Mouse (Mus musculus): ENCODE data around the gene Eya2. TPM values are rescaled to one million over a fixed set of nuclear protein-coding genes. Genes with fewer than 3 reads are reported as not detected.

Gene Eya2
- polyA plus RNA-seq, 1 experiment from 2014 or later: 14.2 TPM

DNA sequence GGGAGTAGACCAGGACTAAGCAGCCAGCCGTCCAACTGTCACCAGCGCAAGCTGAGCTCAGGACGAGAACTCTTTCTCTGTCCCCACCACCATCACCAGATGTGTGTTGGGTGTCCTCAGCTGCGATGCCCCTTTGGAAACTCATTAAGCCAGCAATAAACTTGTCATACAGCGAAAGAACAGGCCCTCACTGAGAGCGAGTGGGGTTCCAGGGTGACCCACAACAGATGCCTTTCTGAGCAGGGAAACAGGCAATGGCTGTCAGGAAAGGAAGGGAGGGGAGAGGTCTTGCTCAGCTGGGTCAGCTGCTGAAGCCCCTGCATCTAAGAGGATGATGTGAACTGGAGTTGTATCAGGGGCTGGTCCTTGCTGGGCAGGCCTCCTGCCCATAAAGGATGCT, 2.7 kb downstream of the Eya2 start:
- DNase-seq (ENCODE audit: low spot score): no peak
- peaks cover 74% of the 10 kb centered on the region for H3K27me3 ChIP-seq (ENCODE audit: low read depth, poor library complexity, severe bottlenecking)
- 70% methylated on average over 6 of the region's 6 CpGs for WGBS
- 0 out of 2 replicates have a peak, but pooled peaks cover 4% of the 10 kb centered on the region for H3K9me3 ChIP-seq (replicated peaks)
- peaks cover 63% of the 10 kb centered on the region for H3K4me1 ChIP-seq
- H3K36me3 ChIP-seq: no peaks in the 10 kb centered on the region
- peak overlapping the region; percentile 61 for H3K27ac ChIP-seq (replicated peaks)
- no peak overlapping the region for H3K4me3 ChIP-seq

- 49% methylated on average over 5 of the region's 5 CpGs for WGBS
- no peak for DNase-seq (ENCODE audit: low spot score)
- Histone ChIP-seq H3K9me3 (replicated peaks) (0 out of 2 replicates have a peak, but pooled peaks cover 4% of the 10 kb centered on the region), H3K4me3 (no peak overlapping the region), H3K36me3 (no peaks in the 10 kb centered on the region), H3K27ac (replicated peaks) (peak overlapping the region; percentile 61), H3K4me1 (peaks cover 69% of the 10 kb centered on the region), H3K27me3 (ENCODE audit: low read depth, poor library complexity, severe bottlenecking) (peaks cover 69% of the 10 kb centered on the region)
Measured at GRCm38 (mm10) chr2:165598139-165598538, 3.3 kb downstream of the Eya2 start.

- Histone ChIP-seq H3K9me3 (replicated peaks) (no peaks in the 10 kb centered on the region), H3K4me3 (no peak overlapping the region), H3K36me3 (no peaks in the 10 kb centered on the region), H3K4me1 (peaks cover 79% of the 10 kb centered on the region), H3K27me3 (ENCODE audit: low read depth, poor library complexity, severe bottlenecking) (peaks cover 55% of the 10 kb centered on the region), H3K27ac (replicated peaks) (no peak overlapping the region)
- no peak for DNase-seq (ENCODE audit: low spot score)
- 77% methylated on average over 13 of the region's 13 CpGs for WGBS
Measured at GRCm38 (mm10) chr2:165599566-165599965, 4.7 kb downstream of the Eya2 start.

DNA sequence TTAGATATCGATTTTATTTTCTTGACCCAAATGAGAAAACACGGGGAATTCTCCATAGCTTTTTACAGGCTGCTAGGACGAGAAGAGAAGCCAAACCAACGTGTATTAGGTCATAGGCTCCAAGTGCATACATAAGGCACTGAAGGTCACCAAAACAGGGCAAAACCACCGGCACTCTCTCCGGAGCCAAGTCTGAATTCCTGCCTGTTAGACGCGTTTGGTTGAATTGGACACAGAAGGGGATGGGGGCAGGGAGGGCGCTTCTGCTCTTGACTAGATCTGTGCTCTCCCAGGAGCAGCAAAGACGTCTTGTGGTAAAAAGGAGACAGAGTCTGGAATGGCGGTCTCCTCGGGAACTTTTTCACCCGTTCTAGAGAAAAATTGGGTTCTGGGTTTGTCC, 6.1 kb downstream of the Eya2 start:
- WGBS: 50% methylated on average over 13 of the region's 13 CpGs

DNA sequence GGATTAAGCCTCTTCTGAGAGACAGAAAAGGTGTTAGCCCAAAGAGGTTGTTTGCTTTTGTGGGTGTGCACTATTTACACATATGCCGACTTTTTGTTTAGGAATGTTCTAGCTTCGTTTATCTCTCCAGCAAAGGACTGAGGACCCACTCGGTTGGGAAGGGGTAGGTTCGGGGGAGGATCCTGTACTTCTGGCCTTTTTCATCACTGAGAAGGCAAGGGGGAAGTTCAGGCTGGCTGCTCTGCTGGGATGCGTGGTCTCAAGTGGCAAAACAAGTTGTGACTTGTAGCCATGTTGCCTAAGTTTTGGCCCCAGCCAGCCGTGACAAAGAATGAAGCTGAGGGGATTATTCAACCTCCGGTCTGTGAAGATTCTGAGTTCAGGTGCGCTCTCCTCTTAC, 6.8 kb downstream of the Eya2 start:
- Histone ChIP-seq H3K27me3 (ENCODE audit: low read depth, poor library complexity, severe bottlenecking) (peaks cover 35% of the 10 kb centered on the region), H3K4me3 (no peak overlapping the region), H3K36me3 (no peaks in the 10 kb centered on the region), H3K9me3 (replicated peaks) (no peaks in the 10 kb centered on the region), H3K4me1 (peaks cover 67% of the 10 kb centered on the region), H3K27ac (replicated peaks) (no peak overlapping the region)
- WGBS: 46% methylated on average over 8 of the region's 8 CpGs
- no peak for DNase-seq (ENCODE audit: low spot score)

More for the DNA sequence above, 6.1 kb downstream of the Eya2 start:
- no peak overlapping the region for H3K4me3 ChIP-seq
- no peaks in the 10 kb centered on the region for H3K36me3 ChIP-seq
- no peaks in the 10 kb centered on the region for H3K9me3 ChIP-seq (replicated peaks)
- DNase-seq (ENCODE audit: low spot score): no peak
- H3K27me3 ChIP-seq (ENCODE audit: low read depth, poor library complexity, severe bottlenecking): peaks cover 42% of the 10 kb centered on the region
- H3K27ac ChIP-seq (replicated peaks): no peak overlapping the region
- peaks cover 70% of the 10 kb centered on the region for H3K4me1 ChIP-seq

- no peaks in the 10 kb centered on the region for H3K9me3 ChIP-seq (replicated peaks)
- 0 out of 2 replicates have a peak overlapping the region, but pooled peaks have one; percentile 9 for H3K27ac ChIP-seq (replicated peaks)
- DNase-seq (ENCODE audit: low spot score): peak; percentile 32
- WGBS: 59% methylated on average over 8 of the region's 8 CpGs
- H3K36me3 ChIP-seq: no peaks in the 10 kb centered on the region
- H3K4me1 ChIP-seq: peaks cover 46% of the 10 kb centered on the region
- no peak overlapping the region for H3K4me3 ChIP-seq
- H3K27me3 ChIP-seq (ENCODE audit: low read depth, poor library complexity, severe bottlenecking): peaks cover 13% of the 10 kb centered on the region
Measured at GRCm38 (mm10) chr2:165603775-165604174, 8.9 kb downstream of the Eya2 start.

DNA sequence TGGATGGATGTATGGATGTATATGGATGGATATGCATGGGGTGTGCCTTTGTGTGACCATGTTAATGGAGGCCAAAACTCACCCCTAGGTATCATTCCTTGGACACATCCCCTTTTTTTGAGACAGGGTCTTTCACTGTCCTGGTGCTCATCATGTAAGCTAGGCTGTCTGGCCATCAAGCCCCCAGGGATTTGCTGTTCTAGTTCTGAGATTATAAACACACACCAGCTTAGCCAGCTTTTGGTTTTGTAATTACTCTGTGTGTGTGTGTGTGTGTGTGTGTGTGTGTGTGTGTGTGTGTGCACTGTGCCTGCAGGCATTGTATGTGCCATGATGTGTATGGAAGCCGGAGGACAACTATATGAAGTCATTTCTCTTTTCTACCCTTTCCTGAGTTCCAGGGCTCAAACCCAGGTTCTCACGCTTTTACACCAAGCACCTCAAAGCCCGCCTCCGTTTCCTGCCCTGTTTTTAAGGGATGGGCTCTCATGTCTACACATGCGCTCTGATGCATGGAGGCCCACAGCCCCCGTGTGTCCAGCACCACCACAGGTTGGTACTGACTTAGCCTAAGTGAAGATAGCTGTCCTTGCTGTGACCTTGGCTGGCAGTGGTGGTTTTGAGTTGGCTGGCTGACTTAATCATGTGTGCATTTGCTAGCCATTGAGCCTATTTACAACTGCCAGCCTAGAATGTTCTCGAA, 16.9 kb downstream of the Eya2 start:
- WGBS: 92% methylated on average over 7 of the region's 7 CpGs
- DNase-seq (ENCODE audit: low spot score): no peak

DNA sequence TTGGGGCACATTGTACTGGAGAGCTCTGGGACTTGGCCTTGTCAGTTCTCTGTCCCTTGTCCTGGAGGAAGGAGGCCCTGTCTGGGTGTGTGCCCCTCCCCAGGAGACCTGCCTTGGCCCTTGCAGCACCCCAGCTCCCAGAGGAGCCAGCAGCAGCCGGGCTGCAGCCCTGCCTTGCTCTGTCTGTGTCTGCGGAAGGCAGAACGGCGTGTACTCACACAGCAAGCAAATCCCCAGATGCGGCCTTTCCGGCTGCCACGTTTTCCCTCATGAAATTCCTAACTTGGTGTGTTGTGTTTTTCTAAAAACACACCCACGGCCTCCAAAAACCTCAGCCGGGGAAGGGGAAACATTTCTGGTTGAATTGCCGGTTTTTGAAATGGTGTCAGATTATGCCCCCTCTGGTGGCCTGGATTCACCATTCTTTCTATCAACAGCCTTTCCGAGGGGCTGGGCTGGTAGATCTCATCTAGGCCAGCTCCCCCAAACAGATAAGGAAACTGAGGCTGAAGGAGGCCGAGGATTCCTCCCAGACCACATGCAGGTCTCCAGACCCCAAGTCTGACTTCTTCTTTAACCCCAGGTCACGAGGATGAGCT, 19.0 kb downstream of the Eya2 start:
- no peaks in the 10 kb centered on the region for H3K27me3 ChIP-seq (ENCODE audit: low read depth, poor library complexity, severe bottlenecking)
- H3K4me1 ChIP-seq: peaks cover 2% of the 10 kb centered on the region; the same call in 1 of the 2 replicates
- no peak overlapping the region for H3K4me3 ChIP-seq
- H3K36me3 ChIP-seq: no peaks in the 10 kb centered on the region
- H3K27ac ChIP-seq (replicated peaks): peak overlapping the region; percentile 19; the same call in 1 of the 2 replicates
- H3K9me3 ChIP-seq (replicated peaks): no peaks in the 10 kb centered on the region; the same call in 1 of the 2 replicates
- DNase-seq (ENCODE audit: low spot score): no peak
- WGBS: 75% methylated on average over 13 of the region's 13 CpGs

More for the DNA sequence above, 16.9 kb downstream of the Eya2 start:
- Histone ChIP-seq H3K9me3 (replicated peaks) (no peaks in the 10 kb centered on the region; the same call in 1 of the 2 replicates), H3K27ac (replicated peaks) (no peak overlapping the region), H3K27me3 (ENCODE audit: low read depth, poor library complexity, severe bottlenecking) (no peaks in the 10 kb centered on the region), H3K4me3 (no peak overlapping the region), H3K4me1 (peaks cover 2% of the 10 kb centered on the region; the same call in 1 of the 2 replicates), H3K36me3 (no peaks in the 10 kb centered on the region)

DNA sequence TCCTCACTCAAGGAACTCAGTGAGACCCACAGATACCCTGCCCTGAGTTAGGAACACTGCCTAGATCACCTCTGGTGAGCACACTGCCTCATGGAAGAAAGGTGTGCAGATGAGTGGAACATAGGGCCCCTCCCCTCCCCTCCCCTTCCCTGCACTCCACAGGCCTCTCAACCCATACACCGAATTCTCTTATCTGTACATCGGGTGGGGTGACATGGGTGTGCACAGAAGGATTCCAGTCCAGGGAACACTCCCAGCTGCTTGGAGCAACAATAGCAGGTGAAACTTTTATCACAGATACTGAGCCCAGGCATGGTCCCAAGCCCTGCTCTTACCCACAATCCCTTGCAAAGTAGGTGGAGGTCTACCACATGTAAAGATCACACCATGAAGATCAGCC, 26.7 kb downstream of the Eya2 start:
- Histone ChIP-seq H3K27ac (replicated peaks) (no peak overlapping the region), H3K4me1 (peaks cover 3% of the 10 kb centered on the region), H3K36me3 (no peaks in the 10 kb centered on the region), H3K4me3 (no peak overlapping the region), H3K9me3 (replicated peaks) (no peaks in the 10 kb centered on the region; the same call in 1 of the 2 replicates), H3K27me3 (ENCODE audit: low read depth, poor library complexity, severe bottlenecking) (no peaks in the 10 kb centered on the region)
- DNase-seq (ENCODE audit: low spot score): no peak
- WGBS: 96% methylated on average over 2 of the region's 2 CpGs

DNA sequence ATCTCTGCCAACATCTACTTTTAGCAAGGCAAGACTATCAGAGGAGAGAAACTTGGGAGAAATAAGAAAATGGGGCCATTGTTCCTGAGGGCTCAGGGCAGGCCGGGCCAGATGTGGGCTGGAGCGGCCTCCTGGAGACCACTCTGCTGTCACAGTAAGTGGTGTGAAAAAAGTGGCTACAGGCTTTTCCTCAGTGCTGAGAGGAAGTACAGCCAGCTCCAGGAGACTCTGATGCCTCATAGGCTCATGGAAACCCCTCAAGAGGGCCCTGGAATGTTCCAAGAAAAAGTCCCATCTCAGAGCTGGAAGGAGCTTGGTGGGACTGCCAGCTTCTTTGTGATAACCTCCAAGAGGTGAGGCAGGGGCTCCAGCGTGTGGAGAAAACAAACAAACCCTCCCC, 27.8 kb downstream of the Eya2 start:
- no peak overlapping the region for H3K4me3 ChIP-seq
- no peaks in the 10 kb centered on the region for H3K27me3 ChIP-seq (ENCODE audit: low read depth, poor library complexity, severe bottlenecking)
- peaks cover 10% of the 10 kb centered on the region for H3K4me1 ChIP-seq
- no peak overlapping the region for H3K27ac ChIP-seq (replicated peaks)
- no peaks in the 10 kb centered on the region for H3K36me3 ChIP-seq
- no peaks in the 10 kb centered on the region for H3K9me3 ChIP-seq (replicated peaks)
- 79% methylated on average over 3 of the region's 3 CpGs for WGBS
- DNase-seq (ENCODE audit: low spot score): no peak

GRCm38 (mm10) chr2:165626826-165627225, 32.0 kb downstream of the Eya2 start:
- no peaks in the 10 kb centered on the region for H3K27me3 ChIP-seq (ENCODE audit: low read depth, poor library complexity, severe bottlenecking)
- no peaks in the 10 kb centered on the region for H3K36me3 ChIP-seq
- WGBS: 80% methylated on average over 6 of the region's 6 CpGs
- no peak overlapping the region; the same call in 1 of the 2 replicates for H3K27ac ChIP-seq (replicated peaks)
- no peak for DNase-seq (ENCODE audit: low spot score)
- H3K4me3 ChIP-seq: no peak overlapping the region
- H3K4me1 ChIP-seq: peaks cover 25% of the 10 kb centered on the region
- no peaks in the 10 kb centered on the region for H3K9me3 ChIP-seq (replicated peaks)

DNA sequence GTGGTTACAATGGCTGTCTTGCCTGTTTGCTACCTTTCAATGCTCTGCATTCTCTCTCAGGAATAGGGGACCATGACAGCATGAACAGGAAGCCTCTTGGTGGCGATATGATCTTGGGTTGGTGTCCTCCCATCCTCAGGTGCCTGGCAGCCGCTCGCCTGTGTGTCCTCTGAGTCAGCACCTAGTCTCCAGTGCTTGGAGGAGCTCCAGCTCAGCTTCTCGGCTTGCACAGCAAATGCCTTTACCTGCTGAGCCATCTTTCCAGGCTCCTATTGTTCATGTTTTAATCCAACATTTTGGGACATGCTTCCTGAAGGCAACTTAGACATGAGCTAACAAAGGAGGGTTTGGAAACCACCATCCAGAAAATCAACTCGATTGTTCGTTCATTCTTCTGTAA, 33.1 kb downstream of the Eya2 start:
- 76% methylated on average over 6 of the region's 6 CpGs for WGBS
- H3K27me3 ChIP-seq (ENCODE audit: low read depth, poor library complexity, severe bottlenecking): no peaks in the 10 kb centered on the region
- no peaks in the 10 kb centered on the region for H3K36me3 ChIP-seq
- no peak overlapping the region for H3K4me3 ChIP-seq
- H3K9me3 ChIP-seq (replicated peaks): no peaks in the 10 kb centered on the region
- peaks cover 32% of the 10 kb centered on the region for H3K4me1 ChIP-seq
- no peak for DNase-seq (ENCODE audit: low spot score)
- H3K27ac ChIP-seq (replicated peaks): 0 out of 2 replicates have a peak overlapping the region, but pooled peaks have one; percentile 38

- Histone ChIP-seq H3K4me1 (peaks cover 42% of the 10 kb centered on the region), H3K27ac (replicated peaks) (peak overlapping the region; percentile 68), H3K36me3 (no peaks in the 10 kb centered on the region), H3K9me3 (replicated peaks) (no peaks in the 10 kb centered on the region), H3K27me3 (ENCODE audit: low read depth, poor library complexity, severe bottlenecking) (no peaks in the 10 kb centered on the region), H3K4me3 (no peak overlapping the region)
- 44% methylated on average over 8 of the region's 8 CpGs for WGBS
- peak; percentile 38 for DNase-seq (ENCODE audit: low spot score)
Measured at GRCm38 (mm10) chr2:165629900-165630299, 35.1 kb downstream of the Eya2 start.
